Mouse (Mus musculus) lung, postnatal 0 days (tissue): ENCODE measurements at regions not wholly inside any gene's neighbourhood (a gene's known extent, or its start where the extent isn't known, plus 50 kb on each side); places are given as distances from the start of the nearest gene placed in this dataset.
"Not testable (repeated sequence)": the region's sequence is repeated elsewhere in the genome, so short reads cannot be mapped to it uniquely, and the experiment has no call there.

ENCODE experiments used
- ATAC-seq: fragments of 200-750 bp; cut with Nextera tagmentation; 2 replicates; pipeline ENCODE4 v1.8.0; 2017; ENCODE audit warnings: moderate library complexity
- DNase-seq: peaks from one replicate; pipeline ENCODE4 v3.0.0-alpha.2; 2016; ENCODE audit warnings: low spot score
- H3K27ac ChIP-seq: fragments of 300-500 bp; sonication (generic); 2 replicates; pipeline ENCODE4 v1.5.1; 2014; ENCODE audit warnings: antibody characterized with exemption, mild to moderate bottlenecking, low read length, mixed read lengths
- H3K27me3 ChIP-seq: fragments of 300-500 bp; sonication (generic); replicated peaks from 2 replicates; pipeline ENCODE4 v1.6.1; 2014; ENCODE audit warnings: low read length, mixed read lengths; ENCODE audit not compliant: insufficient read depth
- H3K36me3 ChIP-seq: fragments of 300-500 bp; sonication (generic); 2 replicates; pipeline ENCODE4 v1.6.1; 2014; ENCODE audit warnings: low read length, mixed read lengths; ENCODE audit not compliant: insufficient read depth
- H3K4me1 ChIP-seq: fragments of 300-500 bp; sonication (generic); 2 replicates; pipeline ENCODE4 v1.6.1; 2014; ENCODE audit warnings: antibody characterized with exemption, low read depth, low read length, mixed read lengths; ENCODE audit not compliant: insufficient read depth
- H3K4me2 ChIP-seq: fragments of 300-500 bp; sonication (generic); replicated peaks from 2 replicates; pipeline ENCODE4 v1.6.1; 2014; ENCODE audit warnings: low read depth, mild to moderate bottlenecking, low read length, moderate library complexity, mixed read lengths
- H3K4me3 ChIP-seq: fragments of 300-500 bp; sonication (generic); 2 replicates; pipeline ENCODE4 v1.5.1; 2014; ENCODE audit warnings: low read depth, low read length
- H3K9ac ChIP-seq: fragments of 300-500 bp; sonication (generic); replicated peaks from 2 replicates; pipeline ENCODE4 v1.6.1; 2014; ENCODE audit warnings: low read depth, mild to moderate bottlenecking
- H3K9me3 ChIP-seq: fragments of 300-500 bp; sonication (generic); 2 replicates; pipeline ENCODE4 v1.6.1; 2016; ENCODE audit warnings: low read length, mixed read lengths
- CTCF ChIP-seq: IDR thresholded peaks from 2 replicates; pipeline ENCODE4 v1.5.1; 2016; ENCODE audit warnings: antibody characterized with exemption, mild to moderate bottlenecking
- EP300 ChIP-seq: IDR thresholded peaks from 2 replicates; pipeline ENCODE4 v1.6.1; 2016; ENCODE audit warnings: antibody characterized with exemption, mild to moderate bottlenecking, control low read depth
- WGBS: fragments of 180-500 bp; shearing (Covaris S2); extraction: QIAGEN DNeasy Blood & Tissue Kit; methylation state at CpG from one replicate; pipeline ENCODE4 v1.1.7; 2014; 5-methylcytosine and 5-hydroxymethylcytosine counted together

- no peak for DNase-seq
- no peak overlapping the region for H3K9ac ChIP-seq
- WGBS: 85% methylated on average over 3 of the region's 3 CpGs
- H3K36me3 ChIP-seq: no peaks in the 10 kb centered on the region
- TF ChIP-seq EP300 (no peak), CTCF (no peak)
- H3K4me1 ChIP-seq: no peaks in the 10 kb centered on the region
- ATAC-seq: no peak
- no peak overlapping the region for H3K4me3 ChIP-seq
- no peak overlapping the region for H3K4me2 ChIP-seq
- H3K27me3 ChIP-seq: no peaks in the 10 kb centered on the region
- H3K9me3 ChIP-seq: no peaks in the 10 kb centered on the region
- H3K27ac ChIP-seq: no peak overlapping the region
These were observed 197.1 kb downstream of the Arl6ip6 start for GRCm38 (mm10) chr2:53388652-53389051.

- H3K9me3 ChIP-seq: no peaks in the 10 kb centered on the region
- no peak overlapping the region for H3K27ac ChIP-seq
- no peak overlapping the region for H3K9ac ChIP-seq
- 82% methylated on average over 2 of the region's 2 CpGs for WGBS
- no peak overlapping the region for H3K4me2 ChIP-seq
- TF ChIP-seq CTCF (no peak), EP300 (no peak)
- no peak overlapping the region for H3K4me3 ChIP-seq
- H3K36me3 ChIP-seq: no peaks in the 10 kb centered on the region
- DNase-seq (no peak), ATAC-seq (no peak)
- H3K4me1 ChIP-seq: no peaks in the 10 kb centered on the region
- no peaks in the 10 kb centered on the region for H3K27me3 ChIP-seq
These were observed 222.9 kb downstream of the Arl6ip6 start for GRCm38 (mm10) chr2:53414471-53414870.

GRCm38 (mm10) chr2:53437046-53437815 is 245.7 kb downstream of the Arl6ip6 start:
- Histone ChIP-seq H3K4me2 (no peak overlapping the region), H3K36me3 (no peaks in the 10 kb centered on the region), H3K27ac (no peak overlapping the region), H3K9me3 (no peaks in the 10 kb centered on the region), H3K4me1 (no peaks in the 10 kb centered on the region), H3K4me3 (no peak overlapping the region), H3K27me3 (no peaks in the 10 kb centered on the region), H3K9ac (no peak overlapping the region)
- no peak for TF ChIP-seq EP300
- no peak for TF ChIP-seq CTCF
- ATAC-seq: no peak
- WGBS: 76% methylated on average over 5 of the region's 5 CpGs
- no peak for DNase-seq

GRCm38 (mm10) chr2:53440301-53440700 is 248.8 kb downstream of the Arl6ip6 start:
- WGBS: 40% methylated on average over 3 of the region's 3 CpGs
- H3K4me3 ChIP-seq, H3K4me1 ChIP-seq, H3K27me3 ChIP-seq, H3K27ac ChIP-seq, H3K4me2 ChIP-seq, ATAC-seq, H3K9ac ChIP-seq, H3K36me3 ChIP-seq, H3K9me3 ChIP-seq: not testable (repeated sequence)
- DNase-seq: peak; percentile 33

GRCm38 (mm10) chr2:53460265-53460664 is 268.7 kb downstream of the Arl6ip6 start:
- Histone ChIP-seq H3K36me3 (no peaks in the 10 kb centered on the region), H3K9ac (no peak overlapping the region), H3K4me2 (no peak overlapping the region), H3K27ac (no peak overlapping the region), H3K27me3 (no peaks in the 10 kb centered on the region), H3K4me1 (no peaks in the 10 kb centered on the region), H3K9me3 (no peaks in the 10 kb centered on the region), H3K4me3 (no peak overlapping the region)
- DNase-seq (no peak), ATAC-seq (no peak)
- no peak for TF ChIP-seq EP300
- TF ChIP-seq CTCF: no peak
- 63% methylated on average over 3 of the region's 3 CpGs for WGBS

GRCm38 (mm10) chr2:53474455-53474854 is 282.9 kb downstream of the Arl6ip6 start:
- no peak overlapping the region for H3K27ac ChIP-seq
- 81% methylated on average over 4 of the region's 4 CpGs for WGBS
- no peaks in the 10 kb centered on the region for H3K9me3 ChIP-seq
- ATAC-seq (no peak), DNase-seq (no peak)
- H3K36me3 ChIP-seq: no peaks in the 10 kb centered on the region
- no peak overlapping the region for H3K4me3 ChIP-seq
- H3K4me2 ChIP-seq: no peak overlapping the region
- H3K27me3 ChIP-seq: no peaks in the 10 kb centered on the region
- no peaks in the 10 kb centered on the region for H3K4me1 ChIP-seq
- H3K9ac ChIP-seq: no peak overlapping the region
- TF ChIP-seq EP300: no peak
- TF ChIP-seq CTCF: no peak

GRCm38 (mm10) chr2:53479051-53479450 is 287.5 kb downstream of the Arl6ip6 start:
- H3K27me3 ChIP-seq, DNase-seq, ATAC-seq, H3K4me1 ChIP-seq, H3K9me3 ChIP-seq, H3K4me2 ChIP-seq, H3K4me3 ChIP-seq, H3K9ac ChIP-seq, H3K27ac ChIP-seq, H3K36me3 ChIP-seq: not testable (repeated sequence)
- 67% methylated on average over 4 of the region's 4 CpGs for WGBS
